Mouse (Mus musculus): ENCODE data around the gene Sfxn4.
A peak's percentile ranks its signal among the peaks of the same experiment; 100 is the strongest.
"Not testable (repeated sequence)": the region's sequence is repeated elsewhere in the genome, so short reads cannot be mapped to it uniquely, and the experiment has no call there.

The Sfxn4 gene

GRCm38 (mm10) chr19:60860868-60861700, at the start of gene Sfxn4:
TSS of gene Sfxn4 (minus strand) at chr19:60861479.
- peak; percentile 100 for DNase-seq

GRCm38 (mm10) chr19:60910304-60910703, 49.0 kb upstream of the Sfxn4 start:
- peak; percentile 51 for DNase-seq

DNA sequence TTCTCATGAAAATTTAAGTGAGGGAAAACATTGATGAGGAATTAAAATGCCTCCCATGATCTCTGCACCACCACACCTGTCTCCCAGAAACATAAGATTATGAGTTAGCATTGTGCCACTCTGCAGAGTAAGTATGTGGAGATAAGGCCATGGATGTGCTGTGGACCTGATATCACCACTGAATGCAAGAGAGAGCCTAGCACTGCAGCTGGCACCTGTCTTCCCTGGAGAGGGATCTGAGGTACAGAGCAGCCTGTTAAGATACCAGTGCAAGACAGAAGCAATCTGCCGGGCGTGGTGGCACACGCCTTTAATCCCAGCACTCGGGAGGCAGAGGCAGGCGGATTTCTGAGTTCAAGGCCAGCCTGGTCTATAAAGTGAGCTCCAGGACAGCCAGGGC, 44.2 kb upstream of the Sfxn4 start:
- peak; percentile 56 for DNase-seq

DNA sequence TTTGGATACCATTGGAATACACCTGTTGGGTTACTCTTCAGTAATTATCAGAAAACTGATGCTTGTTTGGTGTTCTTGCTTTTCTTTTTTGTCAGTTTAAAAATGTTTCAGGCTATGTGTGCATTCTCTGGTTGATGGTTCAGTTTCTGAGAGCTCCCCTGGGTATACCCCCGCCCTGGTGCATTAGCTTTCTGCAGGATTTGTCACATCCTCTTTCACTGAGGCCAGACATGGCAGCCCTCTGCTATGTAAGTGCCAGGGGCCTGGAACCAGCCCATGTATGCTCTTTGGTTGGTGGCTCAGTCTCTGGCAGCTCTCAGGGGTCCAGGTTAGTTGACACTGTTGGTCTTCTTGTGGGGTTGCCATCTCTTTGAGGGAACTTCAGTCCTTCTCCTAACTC, 42.7 kb upstream of the Sfxn4 start:
- peak; percentile 79 for DNase-seq

DNA sequence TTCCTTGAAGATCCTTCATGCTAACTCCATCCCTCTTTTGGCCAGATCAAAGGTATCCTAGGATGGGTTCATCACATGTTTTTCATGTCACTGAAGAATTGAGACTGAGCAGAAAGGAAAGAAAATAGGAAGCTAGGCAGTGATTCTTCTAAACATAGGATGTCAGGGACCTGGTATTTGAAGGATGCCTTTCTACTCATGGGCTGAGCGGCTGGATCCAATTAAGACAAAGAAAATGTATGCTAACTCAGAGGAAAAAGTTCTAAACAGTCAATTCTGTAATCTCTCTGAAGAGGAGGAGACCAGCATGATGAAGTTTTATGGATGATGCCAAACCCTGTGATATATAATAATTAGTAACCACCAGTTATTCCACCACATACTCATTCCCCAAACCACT, 41.9 kb upstream of the Sfxn4 start:
- DNase-seq = peak; percentile 10

GRCm38 (mm10) chr19:60895251-60895880, 34.1 kb upstream of the Sfxn4 start:
- peak; percentile 88 for DNase-seq

GRCm38 (mm10) chr19:60891934-60892547, 30.8 kb upstream of the Sfxn4 start:
- peak; percentile 94 for DNase-seq

DNA sequence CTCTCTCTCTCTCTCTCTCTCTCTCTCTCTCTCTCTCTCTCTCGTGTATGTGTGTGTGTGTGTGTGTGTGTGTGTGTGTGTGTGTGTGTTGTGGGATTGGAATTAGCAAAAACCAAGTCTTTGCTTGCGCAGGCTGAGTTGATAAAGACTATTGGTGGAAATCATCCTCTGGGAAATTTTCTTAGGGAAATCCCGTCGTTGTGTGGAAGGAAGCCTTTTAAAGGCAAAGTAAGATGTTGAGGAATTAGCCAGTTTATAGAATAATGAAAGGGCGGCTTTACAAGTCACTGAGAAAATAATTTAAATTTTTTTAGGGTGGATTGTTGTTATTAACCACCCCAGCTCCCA, 29.8 kb upstream of the Sfxn4 start:
- DNase-seq = peak; percentile 84

GRCm38 (mm10) chr19:60890391-60891122, 29.3 kb upstream of the Sfxn4 start:
- DNase-seq = no peak

- DNase-seq = peak; percentile 100
Observed at GRCm38 (mm10) chr19:60889714-60890315, 28.5 kb upstream of the Sfxn4 start, which contains the start of gene Grk5. TSS of gene Grk5 (plus strand) at chr19:60889749.

GRCm38 (mm10) chr19:60889101-60889713, 27.9 kb upstream of the Sfxn4 start:
- DNase-seq = peak; percentile 99

DNA sequence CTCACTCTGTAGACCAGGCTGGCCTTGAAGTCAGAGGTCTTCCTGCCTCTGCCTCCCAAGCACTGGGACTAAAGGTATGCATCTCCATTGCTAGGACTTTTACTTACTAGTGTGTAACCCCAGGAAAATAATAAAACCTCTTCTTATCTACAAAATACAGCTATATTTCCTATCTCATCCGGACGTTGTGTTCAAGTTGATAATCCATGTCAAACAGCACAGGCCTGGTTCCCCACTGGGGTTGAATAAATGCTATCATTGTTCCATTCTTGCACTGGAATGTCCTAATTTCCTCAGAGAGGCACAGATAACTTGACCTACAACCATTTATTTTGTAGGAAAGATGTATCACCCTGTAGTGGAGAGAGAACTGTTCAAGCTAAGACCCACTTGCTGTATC, 26.4 kb upstream of the Sfxn4 start:
- peak; percentile 75 for DNase-seq

GRCm38 (mm10) chr19:60883129-60883528, 21.9 kb upstream of the Sfxn4 start:
- DNase-seq = peak; percentile 85

DNA sequence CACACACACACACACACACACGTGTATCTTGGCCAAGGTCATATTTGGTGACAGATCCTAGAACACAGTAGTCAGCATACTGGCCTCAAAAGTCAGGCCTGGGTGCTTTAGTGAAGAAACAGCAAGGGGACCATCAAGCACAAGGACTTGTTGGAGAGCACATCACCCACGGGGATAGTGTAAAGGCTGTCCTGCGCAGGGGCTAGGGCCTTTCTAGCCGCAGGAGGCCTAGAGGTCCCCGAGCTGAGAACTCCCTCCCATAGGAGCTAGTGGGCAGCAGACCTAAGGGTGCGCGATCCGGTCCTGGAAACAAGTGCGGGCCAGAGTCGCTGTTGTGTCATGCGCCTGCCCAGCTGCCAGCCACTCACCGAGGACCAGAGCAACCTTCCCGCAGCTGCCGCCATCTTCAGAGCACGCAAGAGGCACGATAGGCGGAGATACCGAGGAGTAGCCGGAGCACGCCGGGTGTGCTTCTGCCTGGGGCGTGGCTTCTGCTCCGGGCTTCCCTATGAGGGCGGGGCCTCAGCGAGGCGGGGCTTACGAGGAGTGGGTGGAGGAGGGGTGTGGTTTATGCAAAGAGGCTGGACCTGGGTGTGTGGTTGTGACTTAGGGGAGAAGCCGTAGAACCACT, 12.9 kb upstream of the Sfxn4 start, which contains the start of gene Prdx3:
Gene Prdx3 (minus strand): TSS at position 493 of the 631 bp plus-strand sequence.
- DNase-seq = peak; percentile 100

- DNase-seq = peak; percentile 90
Observed at GRCm38 (mm10) chr19:60873501-60873900, 12.2 kb upstream of the Sfxn4 start.

DNA sequence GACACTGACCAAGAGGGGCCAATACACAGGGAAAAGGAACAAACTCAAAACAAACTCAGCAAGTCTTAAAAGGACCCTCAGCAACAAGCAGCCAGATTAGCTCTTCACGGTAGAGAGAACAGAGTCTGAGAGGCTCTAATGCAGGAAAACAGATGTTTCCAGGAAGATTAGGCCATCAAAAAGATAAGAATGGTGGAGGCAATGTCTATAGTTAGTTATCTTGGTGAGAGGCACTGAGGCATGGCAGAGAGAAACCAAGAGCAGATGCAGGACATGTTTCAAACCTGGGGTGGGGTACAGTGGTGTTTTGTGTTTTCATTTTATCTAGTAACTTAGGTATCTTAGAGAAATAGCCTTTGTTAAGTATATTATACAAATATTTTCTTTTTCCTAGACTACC, 11.0 kb upstream of the Sfxn4 start:
- DNase-seq = peak; percentile 62

DNA sequence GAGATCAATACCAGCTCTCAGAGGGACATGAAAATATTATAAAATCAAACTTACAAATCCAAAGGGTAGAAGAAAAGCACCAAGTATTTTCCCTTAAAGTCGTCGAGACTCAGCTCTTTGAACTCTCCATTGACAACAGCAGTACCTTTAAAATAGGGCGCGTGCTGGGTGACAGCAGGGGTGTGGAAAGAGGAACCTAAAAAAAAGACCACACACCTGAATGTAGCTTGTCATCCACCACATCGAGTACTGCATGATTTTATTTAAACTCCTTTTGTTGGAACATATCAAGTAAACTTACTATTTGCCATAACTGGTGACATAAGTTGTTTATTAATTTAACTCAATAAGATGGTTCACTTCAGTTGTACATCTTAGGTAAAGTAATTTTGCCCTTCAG, 10.1 kb upstream of the Sfxn4 start:
- no peak for DNase-seq

- DNase-seq = no peak
Observed at GRCm38 (mm10) chr19:60870489-60870888, 9.2 kb upstream of the Sfxn4 start.

DNA sequence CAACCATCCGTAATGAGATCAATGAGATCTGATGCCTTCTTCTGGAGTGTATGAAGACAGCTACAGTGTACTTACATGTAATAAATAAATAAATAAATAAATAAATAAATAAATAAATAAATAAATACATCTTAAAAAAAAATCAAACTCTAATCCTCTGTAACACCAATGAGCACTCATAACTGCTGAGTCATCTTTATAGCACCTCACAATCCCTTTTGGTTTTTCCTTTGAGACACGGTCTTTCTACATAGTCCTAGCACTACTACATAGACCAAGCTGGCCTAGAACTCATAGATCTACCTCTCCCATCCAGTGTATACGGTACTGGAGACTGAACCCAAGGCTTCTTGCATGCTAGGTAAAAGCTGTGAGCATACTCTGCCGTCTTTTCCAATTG, 4.9 kb upstream of the Sfxn4 start:
- not testable (repeated sequence) for DNase-seq

GRCm38 (mm10) chr19:60845731-60846130, 15.5 kb downstream of the Sfxn4 start:
- peak; percentile 16 for DNase-seq

- DNase-seq = peak; percentile 40
Observed at GRCm38 (mm10) chr19:60843324-60843723, 18.0 kb downstream of the Sfxn4 start.

- DNase-seq = peak; percentile 92
Observed at GRCm38 (mm10) chr19:60837747-60838146, 23.5 kb downstream of the Sfxn4 start.
